In the genomic region with DNA sequence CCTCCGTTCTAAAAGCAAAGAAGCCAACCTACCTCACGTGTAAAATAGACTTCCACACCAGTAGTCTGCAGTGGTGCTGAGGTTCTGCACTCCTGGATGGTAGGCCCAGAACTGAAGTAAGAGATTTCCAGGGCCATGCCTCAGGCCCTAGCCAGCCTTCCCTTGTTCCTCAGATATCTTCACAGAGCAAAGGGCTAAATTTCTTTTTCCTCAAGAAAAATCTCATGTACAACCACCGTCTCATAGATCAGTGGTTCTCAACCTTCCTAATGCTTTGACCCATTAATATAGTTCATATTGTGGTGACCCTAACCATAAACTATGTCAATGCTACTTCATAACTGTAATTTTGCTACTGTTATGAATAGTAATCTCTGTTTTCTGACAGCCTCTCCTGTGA, we compare ENCODE assay signal across 9 mouse cellular contexts.
A peak's percentile ranks its signal among the peaks of the same experiment; 100 is the strongest.
DNase-seq lines count a peak whose midpoint lies in the region; ATAC-seq and TF ChIP-seq lines count a peak whose summit lies in the region.
"Had no signal": no experiment of that assay in that cellular context is flagged by ENCODE, and none has a peak within 500 bp of the region (broad histone marks: within the 10 kb centered on the region; RNA-seq: fewer than 3 reads in every experiment).

No protein-coding gene starts in this region.

- TF ChIP-seq CTCF in midbrain, postnatal 0 days (IDR thresholded peaks at IDR 0.05): no peak

- H3K36me3 ChIP-seq in kidney, embryonic 15.5 days: no peaks in the 10 kb centered on the region
- no peaks in the 10 kb centered on the region for H3K36me3 ChIP-seq in embryonic facial prominence, embryonic 11.5 days (replicated peaks; ENCODE audit: control insufficient read depth, insufficient read depth, low read depth, low read length)
- H3K36me3 ChIP-seq in intestine, embryonic 14.5 days (ENCODE audit: control insufficient read depth, insufficient read depth, low read length): no peaks in the 10 kb centered on the region
- H3K36me3 ChIP-seq in midbrain, postnatal 0 days (ENCODE audit: insufficient read depth, low read length): no peaks in the 10 kb centered on the region

- H3K4me1 ChIP-seq in kidney, embryonic 15.5 days: peaks cover 57% of the 10 kb centered on the region
- peaks cover 3% of the 10 kb centered on the region; the same call in 1 of the 2 replicates for H3K4me1 ChIP-seq in embryonic facial prominence, embryonic 11.5 days (ENCODE audit: control insufficient read depth, insufficient read depth, low read length)
- peaks cover 34% of the 10 kb centered on the region for H3K4me1 ChIP-seq in intestine, embryonic 14.5 days (replicated peaks; ENCODE audit: control insufficient read depth, insufficient read depth, low read length)
- peaks cover 5% of the 10 kb centered on the region; the same call in 1 of the 2 replicates for H3K4me1 ChIP-seq in midbrain, postnatal 0 days (ENCODE audit: insufficient read depth, low read length)

- H3K9ac ChIP-seq in kidney, embryonic 15.5 days: 0 out of 2 replicates have a peak overlapping the region, but pooled peaks have one; percentile 29
- peak overlapping the region; percentile 43 for H3K9ac ChIP-seq in embryonic facial prominence, embryonic 11.5 days (replicated peaks; ENCODE audit: low read length)
- peak overlapping the region; percentile 32; the same call in 1 of the 2 replicates for H3K9ac ChIP-seq in intestine, embryonic 14.5 days (ENCODE audit: low read length)
- no peak overlapping the region for H3K9ac ChIP-seq in midbrain, postnatal 0 days (replicated peaks; ENCODE audit: low read length, poor library complexity, severe bottlenecking)

- peak overlapping the region; percentile 96 for H3K4me2 ChIP-seq in kidney, embryonic 15.5 days
- peak overlapping the region; percentile 96 for H3K4me2 ChIP-seq in embryonic facial prominence, embryonic 11.5 days (ENCODE audit: low read depth, low read length)
- H3K4me2 ChIP-seq in intestine, embryonic 14.5 days (ENCODE audit: low read length): peak overlapping the region; percentile 85
- H3K4me2 ChIP-seq in midbrain, postnatal 0 days (ENCODE audit: low read depth, low read length, poor library complexity, severe bottlenecking): peak overlapping the region; percentile 98

- WGBS in kidney, embryonic 15.5 days: 31% methylated on average over 3 of the region's 3 CpGs
- WGBS in embryonic facial prominence, embryonic 11.5 days: 40% methylated on average over 3 of the region's 3 CpGs
- 37% methylated on average over 3 of the region's 3 CpGs for WGBS in intestine, embryonic 14.5 days
- WGBS in midbrain, postnatal 0 days: 34% methylated on average over 3 of the region's 3 CpGs

- peak overlapping the region; percentile 99 for H3K4me3 ChIP-seq in kidney, embryonic 15.5 days (replicated peaks)
- H3K4me3 ChIP-seq in embryonic facial prominence, embryonic 11.5 days (ENCODE audit: low read depth, low read length): peak overlapping the region; percentile 99
- H3K4me3 ChIP-seq in intestine, embryonic 14.5 days (ENCODE audit: low read depth, low read length): peak overlapping the region; percentile 87; the same call in 1 of the 2 replicates
- H3K4me3 ChIP-seq in midbrain, postnatal 0 days (ENCODE audit: low read depth, low read length): peak overlapping the region; percentile 94; the same call in 1 of the 2 replicates

- peak overlapping the region; percentile 52 for H3K27ac ChIP-seq in kidney, embryonic 15.5 days
- peak overlapping the region; percentile 35; the same call in 1 of the 2 replicates for H3K27ac ChIP-seq in embryonic facial prominence, embryonic 11.5 days (replicated peaks; ENCODE audit: low read depth, low read length)
- H3K27ac ChIP-seq in intestine, embryonic 14.5 days (ENCODE audit: low read depth): no peak overlapping the region
- no peak overlapping the region for H3K27ac ChIP-seq in midbrain, postnatal 0 days (ENCODE audit: low read depth, low read length)

- H3K9me3 ChIP-seq in kidney, embryonic 15.5 days (replicated peaks): no peaks in the 10 kb centered on the region
- no peaks in the 10 kb centered on the region for H3K9me3 ChIP-seq in embryonic facial prominence, embryonic 11.5 days (replicated peaks; ENCODE audit: control insufficient read depth, low read length)
- no peaks in the 10 kb centered on the region for H3K9me3 ChIP-seq in intestine, embryonic 14.5 days (ENCODE audit: control insufficient read depth, low read length)
- H3K9me3 ChIP-seq in midbrain, postnatal 0 days (ENCODE audit: low read length): no peaks in the 10 kb centered on the region

- DNase-seq in kidney, postnatal 10 days: no peak
- no peak for DNase-seq in embryonic facial prominence, embryonic 11.5 days (ENCODE audit: low spot score)
- no peak for DNase-seq in intestine, embryonic 14.5 days (ENCODE audit: low spot score)
- DNase-seq in midbrain, postnatal 0 days (ENCODE audit: low spot score): no peak
- no peak for DNase-seq in right cerebral cortex, postnatal 4 days
- DNase-seq in cerebellum, adult 9-11 months: no peak

- no peak for ATAC-seq in kidney, embryonic 15.5 days (replicated peaks; ENCODE audit: low FRiP score)
- no peak for ATAC-seq in embryonic facial prominence, embryonic 11.5 days (replicated peaks; ENCODE audit: insufficient number of reproducible peaks, low FRiP score, low TSS enrichment, low read depth)
- ATAC-seq in intestine, embryonic 14.5 days (replicated peaks; ENCODE audit: low FRiP score, low TSS enrichment, low read depth): no peak
- ATAC-seq in midbrain, postnatal 0 days (ENCODE audit: low FRiP score): no peak
- no peak for ATAC-seq in CD4-positive, CD25-positive, alpha-beta regulatory T cell, adult 4 months

- peaks cover 2% of the 10 kb centered on the region; the same call in 1 of the 2 replicates for H3K27me3 ChIP-seq in kidney, embryonic 15.5 days
- no peaks in the 10 kb centered on the region for H3K27me3 ChIP-seq in embryonic facial prominence, embryonic 11.5 days (ENCODE audit: control insufficient read depth, insufficient read depth, low read length)
- H3K27me3 ChIP-seq in intestine, embryonic 14.5 days (replicated peaks; ENCODE audit: control insufficient read depth, insufficient read depth, low read length): no peaks in the 10 kb centered on the region
- H3K27me3 ChIP-seq in midbrain, postnatal 0 days (ENCODE audit: insufficient read depth, low read length): no peaks in the 10 kb centered on the region
- H3K27me3 ChIP-seq: Patski had no signal

Comparison
In these comparisons a context has a peak if more than half of its experiments do, and no peak if none do; other contexts are left out.
1. H3K27ac ChIP-seq: peak in kidney, embryonic 15.5 days (single experiment) and embryonic facial prominence, embryonic 11.5 days (single experiment); none in intestine, embryonic 14.5 days (single experiment) and midbrain, postnatal 0 days (single experiment).
2. Peak in every context shown above with its lines, with median percentiles within 50 percentile points of each other: H3K4me2 ChIP-seq and H3K4me3 ChIP-seq.